Mouse (Mus musculus) brain, embryonic 14.5 days (tissue): ENCODE results near the gene Nsun2.

Source experiments
- CTCF ChIP-seq: fragments of 200-500 bp; IDR thresholded peaks from 2 replicates; pipeline ENCODE4 v1.5.1; 2012; ENCODE audit warnings: inconsistent platforms, mild to moderate bottlenecking, moderate library complexity, borderline replicate concordance; ENCODE audit not compliant: insufficient read depth, insufficient read length; ENCODE audit errors: extremely low read depth
- POLR2A ChIP-seq: fragments of 200-500 bp; IDR thresholded peaks from 2 replicates; pipeline ENCODE4 v1.6.1; 2012; ENCODE audit warnings: mild to moderate bottlenecking, inconsistent platforms, borderline replicate concordance; ENCODE audit not compliant: poor library complexity, insufficient read depth, insufficient read length, severe bottlenecking; ENCODE audit errors: extremely low read depth

DNA sequence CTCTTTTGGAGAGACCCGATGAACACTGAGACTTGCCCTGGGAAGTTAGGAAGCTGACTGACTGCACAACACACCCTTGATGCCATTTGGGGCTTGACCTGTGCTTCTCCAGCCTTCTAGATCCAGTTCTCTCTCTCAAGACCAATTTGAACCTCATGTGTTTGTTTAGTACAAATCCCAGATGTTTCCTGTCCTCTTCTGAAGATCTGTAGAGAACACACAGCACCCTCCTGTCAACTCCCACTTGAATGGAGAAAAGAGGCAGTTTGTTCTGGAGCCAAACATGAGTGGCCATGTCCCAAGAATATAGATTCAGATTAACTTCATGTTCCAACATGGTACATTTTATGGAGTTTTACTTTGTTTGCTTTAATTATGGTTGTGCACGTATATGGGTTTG is 110.4 kb downstream of the Nsun2 start:
- no peak for TF ChIP-seq POLR2A
- no peak for TF ChIP-seq CTCF
